Mouse (Mus musculus): ENCODE results near the gene Ciao2b. TPM values are rescaled to one million over a fixed set of nuclear protein-coding genes. Genes with fewer than 3 reads are reported as not detected.
"Not testable (repeated sequence)": the region's sequence is repeated elsewhere in the genome, so short reads cannot be mapped to it uniquely, and the experiment has no call there.

Gene Ciao2b
- 180 TPM for polyA plus RNA-seq (2012; fragmentation: generic; extraction: Trizol)
- long read RNA-seq, experiment 1, transcript Ciao2b-203 (5 exons, 918 nt), result major isoform, 57 of 64 reads
- long read RNA-seq, experiment 1, partial matches to known transcripts, result 0 of 64 reads
- long read RNA-seq, experiment 1, other reads (novel, unspliced or antisense), result 4 of 64 reads
- long read RNA-seq, experiment 2, partial matches to known transcripts, result 0 of 3 reads
- long read RNA-seq, experiment 2, other reads (novel, unspliced or antisense), result 1 of 3 reads

- TF ChIP-seq CEBPB (IDR thresholded peaks at IDR 0.05; ENCODE audit: low read depth), result no peak
- no peak for TF ChIP-seq MYOG (IDR thresholded peaks at IDR 0.05; ENCODE audit: control insufficient read depth, extremely low read depth, insufficient read length)
- no peak for TF ChIP-seq USF1 (IDR thresholded peaks at IDR 0.05; ENCODE audit: low read depth)
- no peak for TF ChIP-seq MYOD1 (IDR thresholded peaks at IDR 0.05; ENCODE audit: control insufficient read depth, insufficient read length, low read depth)
- TF ChIP-seq FOSL1 (IDR thresholded peaks at IDR 0.05; ENCODE audit: insufficient read depth, low read length, poor library complexity, severe bottlenecking), result no peak
- peak; percentile 67 for TF ChIP-seq MAX (IDR thresholded peaks at IDR 0.05)
- Histone ChIP-seq H3K79me2 (ENCODE audit: control insufficient read depth, insufficient read depth) (peaks cover 23% of the 10 kb centered on the region), H3K36me3 (ENCODE audit: control insufficient read depth, insufficient read depth) (peaks cover 14% of the 10 kb centered on the region), H3K79me3 (ENCODE audit: low read depth) (peaks cover 15% of the 10 kb centered on the region), H3K27me3 (ENCODE audit: control insufficient read depth, insufficient read depth, insufficient read length) (no peaks in the 10 kb centered on the region), H3ac (ENCODE audit: control insufficient read depth, insufficient read length, low read depth) (peak within 1 kb of the TSS; percentile 67), H3K4me3 (ENCODE audit: insufficient read depth, poor library complexity, severe bottlenecking) (peak within 1 kb of the TSS; percentile 94)
Measured at GRCm38 (mm10) chr8:104641426-104642323, at the start of gene Ciao2b. Gene Ciao2b (minus strand): TSS chr8:104641965.

GRCm38 (mm10) chr8:104688433-104688832 is 46.7 kb upstream of the Ciao2b start:
- TF ChIP-seq FOSL1 (IDR thresholded peaks at IDR 0.05; ENCODE audit: insufficient read depth, low read length, poor library complexity, severe bottlenecking) (no peak), MAX (IDR thresholded peaks at IDR 0.05) (no peak), MYOG (IDR thresholded peaks at IDR 0.05; ENCODE audit: control insufficient read depth, extremely low read depth, insufficient read length) (no peak), USF1 (IDR thresholded peaks at IDR 0.05; ENCODE audit: low read depth) (no peak), CTCF (IDR thresholded peaks at IDR 0.05; ENCODE audit: control insufficient read depth, insufficient read depth, insufficient read length) (no peak), CEBPB (IDR thresholded peaks at IDR 0.05; ENCODE audit: low read depth) (no peak), MYOD1 (IDR thresholded peaks at IDR 0.05; ENCODE audit: control insufficient read depth, insufficient read length, low read depth) (no peak)
- Histone ChIP-seq H3K79me3 (ENCODE audit: low read depth) (no peaks in the 10 kb centered on the region), H3K36me3 (ENCODE audit: control insufficient read depth, insufficient read depth) (no peaks in the 10 kb centered on the region), H3K79me2 (ENCODE audit: control insufficient read depth, insufficient read depth) (no peaks in the 10 kb centered on the region), H3K27me3 (ENCODE audit: control insufficient read depth, insufficient read depth, insufficient read length) (no peaks in the 10 kb centered on the region), H3K4me3 (ENCODE audit: insufficient read depth, poor library complexity, severe bottlenecking) (no peak overlapping the region), H3ac (ENCODE audit: control insufficient read depth, insufficient read length, low read depth) (no peak overlapping the region)

GRCm38 (mm10) chr8:104655614-104656013 is 13.8 kb upstream of the Ciao2b start:
- H3K27me3 ChIP-seq (ENCODE audit: control insufficient read depth, insufficient read depth, insufficient read length), result no peaks in the 10 kb centered on the region
- no peaks in the 10 kb centered on the region for H3K36me3 ChIP-seq (ENCODE audit: control insufficient read depth, insufficient read depth)
- H3K4me3 ChIP-seq (ENCODE audit: insufficient read depth, poor library complexity, severe bottlenecking), result no peak overlapping the region
- H3ac ChIP-seq (ENCODE audit: control insufficient read depth, insufficient read length, low read depth), result no peak overlapping the region
- no peaks in the 10 kb centered on the region for H3K79me2 ChIP-seq (ENCODE audit: control insufficient read depth, insufficient read depth)
- TF ChIP-seq CTCF (IDR thresholded peaks at IDR 0.05; ENCODE audit: control insufficient read depth, insufficient read depth, insufficient read length), result no peak
- no peak for TF ChIP-seq MAX (IDR thresholded peaks at IDR 0.05)
- TF ChIP-seq MYOG (IDR thresholded peaks at IDR 0.05; ENCODE audit: control insufficient read depth, extremely low read depth, insufficient read length), result no peak
- no peak for TF ChIP-seq CEBPB (IDR thresholded peaks at IDR 0.05; ENCODE audit: low read depth)
- no peak for TF ChIP-seq MYOD1 (IDR thresholded peaks at IDR 0.05; ENCODE audit: control insufficient read depth, insufficient read length, low read depth)
- no peaks in the 10 kb centered on the region for H3K79me3 ChIP-seq (ENCODE audit: low read depth)

GRCm38 (mm10) chr8:104654984-104655383 is 13.2 kb upstream of the Ciao2b start:
- no peaks in the 10 kb centered on the region for H3K79me3 ChIP-seq (ENCODE audit: low read depth)
- TF ChIP-seq FOSL1 (IDR thresholded peaks at IDR 0.05; ENCODE audit: insufficient read depth, low read length, poor library complexity, severe bottlenecking) (no peak), MYOD1 (IDR thresholded peaks at IDR 0.05; ENCODE audit: control insufficient read depth, insufficient read length, low read depth) (no peak), MYOG (IDR thresholded peaks at IDR 0.05; ENCODE audit: control insufficient read depth, extremely low read depth, insufficient read length) (no peak)
- no peak overlapping the region for H3K4me3 ChIP-seq (ENCODE audit: insufficient read depth, poor library complexity, severe bottlenecking)
- no peaks in the 10 kb centered on the region for H3K27me3 ChIP-seq (ENCODE audit: control insufficient read depth, insufficient read depth, insufficient read length)
- no peak overlapping the region for H3ac ChIP-seq (ENCODE audit: control insufficient read depth, insufficient read length, low read depth)
- H3K79me2 ChIP-seq (ENCODE audit: control insufficient read depth, insufficient read depth), result no peaks in the 10 kb centered on the region
- H3K36me3 ChIP-seq (ENCODE audit: control insufficient read depth, insufficient read depth), result no peaks in the 10 kb centered on the region

GRCm38 (mm10) chr8:104644187-104644586 is 2.4 kb upstream of the Ciao2b start:
- H3K79me2 ChIP-seq (ENCODE audit: control insufficient read depth, insufficient read depth), result peaks cover 23% of the 10 kb centered on the region
- H3K4me3 ChIP-seq (ENCODE audit: insufficient read depth, poor library complexity, severe bottlenecking); H3ac ChIP-seq (ENCODE audit: control insufficient read depth, insufficient read length, low read depth); H3K36me3 ChIP-seq (ENCODE audit: control insufficient read depth, insufficient read depth); H3K27me3 ChIP-seq (ENCODE audit: control insufficient read depth, insufficient read depth, insufficient read length): not testable (repeated sequence)
- peaks cover 15% of the 10 kb centered on the region for H3K79me3 ChIP-seq (ENCODE audit: low read depth)

GRCm38 (mm10) chr8:104642324-104642654 is 524 bp upstream of the Ciao2b start:
- H3K4me3 ChIP-seq (ENCODE audit: insufficient read depth, poor library complexity, severe bottlenecking), result peak overlapping the region; percentile 94
- no peak for TF ChIP-seq MYOG (IDR thresholded peaks at IDR 0.05; ENCODE audit: control insufficient read depth, extremely low read depth, insufficient read length)
- TF ChIP-seq FOSL1 (IDR thresholded peaks at IDR 0.05; ENCODE audit: insufficient read depth, low read length, poor library complexity, severe bottlenecking), result no peak
- no peak for TF ChIP-seq MYOD1 (IDR thresholded peaks at IDR 0.05; ENCODE audit: control insufficient read depth, insufficient read length, low read depth)
- TF ChIP-seq CEBPB (IDR thresholded peaks at IDR 0.05; ENCODE audit: low read depth), result no peak
- TF ChIP-seq USF1 (IDR thresholded peaks at IDR 0.05; ENCODE audit: low read depth), result no peak
- no peak for TF ChIP-seq MAX (IDR thresholded peaks at IDR 0.05)
- no peak for TF ChIP-seq CTCF (IDR thresholded peaks at IDR 0.05; ENCODE audit: control insufficient read depth, insufficient read depth, insufficient read length)
- peaks cover 14% of the 10 kb centered on the region for H3K36me3 ChIP-seq (ENCODE audit: control insufficient read depth, insufficient read depth)
- peak overlapping the region; percentile 55 for H3ac ChIP-seq (ENCODE audit: control insufficient read depth, insufficient read length, low read depth)
- H3K79me3 ChIP-seq (ENCODE audit: low read depth), result peaks cover 15% of the 10 kb centered on the region
- peaks cover 23% of the 10 kb centered on the region for H3K79me2 ChIP-seq (ENCODE audit: control insufficient read depth, insufficient read depth)
- H3K27me3 ChIP-seq (ENCODE audit: control insufficient read depth, insufficient read depth, insufficient read length), result no peaks in the 10 kb centered on the region
